In the genomic region with DNA sequence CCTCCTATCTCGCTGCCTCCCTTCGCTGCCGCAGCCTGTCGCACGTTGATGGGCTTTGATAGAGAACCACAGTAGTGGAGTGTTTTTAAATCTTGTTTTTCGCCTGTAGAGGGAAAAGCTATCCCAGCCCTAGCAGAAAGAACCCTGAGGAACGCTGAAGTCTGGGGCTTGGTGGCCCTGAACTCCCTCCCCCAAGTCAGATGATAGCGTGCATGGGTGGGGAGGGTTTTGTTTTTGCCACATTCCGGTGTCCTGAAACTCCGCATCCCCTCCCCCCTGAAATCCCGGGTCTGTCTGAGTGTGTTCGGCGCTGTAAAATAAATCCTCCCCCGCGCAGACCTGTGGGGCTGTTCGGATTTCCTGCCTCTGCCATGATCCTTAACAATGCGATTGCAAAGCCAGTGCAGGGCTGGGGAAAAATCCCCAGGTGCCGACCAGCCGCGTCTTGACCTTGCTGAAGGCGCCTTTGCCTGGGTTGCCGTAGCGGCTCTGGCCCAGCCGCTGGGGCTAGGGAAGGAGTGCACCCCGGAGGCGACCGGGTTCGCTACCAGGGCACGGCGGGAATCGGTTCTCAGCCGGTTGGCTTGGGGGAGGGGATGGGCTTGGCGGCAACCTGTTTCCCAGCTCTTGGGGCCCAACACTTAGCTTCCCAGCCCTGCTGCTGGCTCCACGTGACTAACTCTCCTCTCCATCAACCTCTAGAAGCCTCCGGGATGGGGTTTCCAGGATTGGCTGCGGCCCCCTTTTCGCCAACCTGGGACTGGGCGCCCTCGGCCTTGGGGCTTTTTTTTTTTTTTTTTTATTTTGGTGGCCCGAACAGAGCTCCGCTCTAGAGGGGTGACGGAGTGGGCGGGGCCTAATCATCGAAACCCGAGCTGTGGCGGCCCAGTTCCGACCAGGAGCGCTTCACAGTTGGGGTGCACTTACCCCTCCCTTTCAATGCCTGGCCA, we compare ENCODE assay signal across 9 mouse cellular contexts. TPM values are rescaled to one million over a fixed set of nuclear protein-coding genes. Genes with fewer than 3 reads are reported as not detected.
DNase-seq lines count a peak whose midpoint lies in the region; ATAC-seq and TF ChIP-seq lines count a peak whose summit lies in the region.
"Had no signal": no experiment of that assay in that cellular context is flagged by ENCODE, and none has a peak within 500 bp of the region (broad histone marks: within the 10 kb centered on the region; RNA-seq: fewer than 3 reads in every experiment).

No protein-coding gene starts in this region.

- intact Hi-C loops in heart, postnatal 25 days (cut with DNase I), result loop anchor here (2.0 to 5.0 kb wide), 2 partner anchors 60 to 339 kb away; no protein-coding TSS in a partner anchor

- H3K27ac ChIP-seq in heart, embryonic 14.5 days (replicated peaks in 1 of 2; ENCODE audit: control insufficient read depth in 1 of 2, insufficient read depth in 1 of 2, low read depth in 2 of 2, low read length in 2 of 2), result peak overlapping the region; percentile 31 to 44; a peak in 2 of 4 replicates
- peak overlapping the region; percentile 90 for H3K27ac ChIP-seq in kidney, postnatal 0 days
- H3K27ac ChIP-seq in liver, embryonic 11.5 days (ENCODE audit: low read depth, low read length), result no peak overlapping the region

- DNase-seq in heart, adult 18-20 months, result peak; percentile 22 to 38
- no peak for DNase-seq in heart, postnatal 25 days (ENCODE audit: low spot score)
- peak; percentile 59 for DNase-seq in embryo, embryonic 11.5 days (ENCODE audit: low read depth, low spot score)
- DNase-seq in kidney, postnatal 0 days (ENCODE audit: low spot score), result peak; percentile 88
- peak; percentile 67 for DNase-seq in liver, embryonic 11.5 days (ENCODE audit: low spot score)
- DNase-seq in testis, postnatal 10 days (ENCODE audit: low spot score), result peak; percentile 77

- peaks cover 6 to 18% of the 10 kb centered on the region in 2 experiments; a peak in 3 of 4 replicates for H3K4me1 ChIP-seq in heart, embryonic 14.5 days (ENCODE audit: control insufficient read depth in 2 of 2, insufficient read depth in 2 of 2, low read length in 2 of 2)
- H3K4me1 ChIP-seq in kidney, postnatal 0 days (replicated peaks; ENCODE audit: insufficient read depth, low read length), result peaks cover 15% of the 10 kb centered on the region
- peaks cover 7% of the 10 kb centered on the region for H3K4me1 ChIP-seq in liver, embryonic 11.5 days (replicated peaks; ENCODE audit: control insufficient read depth, insufficient read depth, low read length)

- no peaks in the 10 kb centered on the region for H3K79me2 ChIP-seq in myocyte (ENCODE audit: control insufficient read depth, insufficient read depth)

- TF ChIP-seq CTCF in kidney, postnatal 0 days (IDR thresholded peaks at IDR 0.05; ENCODE audit: low read depth), result peak; percentile 40

- peak overlapping the region; percentile 99 for H3K4me2 ChIP-seq in heart, embryonic 14.5 days (ENCODE audit: low read length)
- H3K4me2 ChIP-seq in kidney, postnatal 0 days (ENCODE audit: low read length), result peak overlapping the region; percentile 97
- H3K4me2 ChIP-seq in liver, embryonic 11.5 days, result peak overlapping the region; percentile 67
- peak overlapping the region; percentile 83 for H3K4me2 ChIP-seq in myocyte (ENCODE audit: low read depth)

- peak overlapping the region; percentile 52 to 65 for H3K4me3 ChIP-seq in heart, embryonic 14.5 days (ENCODE audit: control insufficient read depth in 1 of 2, insufficient read depth in 1 of 2, low read depth in 1 of 2, low read length in 2 of 2)
- H3K4me3 ChIP-seq in kidney, postnatal 0 days (replicated peaks; ENCODE audit: low read depth, low read length), result peak overlapping the region; percentile 72
- H3K4me3 ChIP-seq in liver, embryonic 11.5 days (ENCODE audit: low read depth, low read length), result peak overlapping the region; percentile 48
- peak overlapping the region; percentile 25 for H3K4me3 ChIP-seq in myocyte

- peak overlapping the region; percentile 72 for H3K9ac ChIP-seq in heart, embryonic 14.5 days (ENCODE audit: low read length)
- H3K9ac ChIP-seq in kidney, postnatal 0 days (ENCODE audit: low read depth, low read length), result peak overlapping the region; percentile 75
- no peak overlapping the region for H3K9ac ChIP-seq in liver, embryonic 11.5 days (ENCODE audit: low read depth, low read length)

- ATAC-seq in heart, embryonic 14.5 days (ENCODE audit: insufficient number of reproducible peaks, insufficient read depth, low FRiP score, low read depth), result peak; percentile 24; the same call in 1 of the 2 replicates
- ATAC-seq in kidney, postnatal 0 days (replicated peaks; ENCODE audit: low FRiP score, low read depth), result peak; percentile 70
- peak; percentile 26; the same call in 1 of the 2 replicates for ATAC-seq in liver, embryonic 11.5 days (replicated peaks; ENCODE audit: low FRiP score)

- no peaks in the 10 kb centered on the region for H3K9me3 ChIP-seq in heart, embryonic 14.5 days (ENCODE audit: control insufficient read depth, low read length)
- no peaks in the 10 kb centered on the region for H3K9me3 ChIP-seq in kidney, postnatal 0 days (replicated peaks; ENCODE audit: low read length)
- H3K9me3 ChIP-seq in liver, embryonic 11.5 days (ENCODE audit: control insufficient read depth, low read length), result no peaks in the 10 kb centered on the region

- no peak overlapping the region for H3ac ChIP-seq in myocyte (ENCODE audit: control insufficient read depth, insufficient read length)

- H3K36me3 ChIP-seq in heart, embryonic 14.5 days (ENCODE audit: control insufficient read depth, insufficient read depth, low read length), result no peaks in the 10 kb centered on the region
- H3K36me3 ChIP-seq in kidney, postnatal 0 days (ENCODE audit: insufficient read depth, low read length), result no peaks in the 10 kb centered on the region
- H3K36me3 ChIP-seq in liver, embryonic 11.5 days (ENCODE audit: control insufficient read depth, insufficient read depth, low read length), result no peaks in the 10 kb centered on the region
- no peaks in the 10 kb centered on the region for H3K36me3 ChIP-seq in myocyte (ENCODE audit: control insufficient read depth, insufficient read depth)
- H3K36me3 ChIP-seq: G1E had no signal

- peaks cover 48% of the 10 kb centered on the region for H3K27me3 ChIP-seq in heart, embryonic 14.5 days (ENCODE audit: control insufficient read depth, insufficient read depth, low read length)
- H3K27me3 ChIP-seq in kidney, postnatal 0 days (ENCODE audit: insufficient read depth, low read length), result no peaks in the 10 kb centered on the region
- H3K27me3 ChIP-seq in liver, embryonic 11.5 days (replicated peaks; ENCODE audit: control insufficient read depth, insufficient read depth, low read length), result peaks cover 70% of the 10 kb centered on the region
- H3K27me3 ChIP-seq in myocyte (ENCODE audit: control insufficient read depth, insufficient read depth, insufficient read length), result no peaks in the 10 kb centered on the region

- under 1% methylated on average over 47 of the region's 48 CpGs for WGBS in heart, embryonic 14.5 days
- under 1% methylated on average over 47 of the region's 48 CpGs for WGBS in kidney, postnatal 0 days
- 1% methylated on average over 48 of the region's 48 CpGs for WGBS in liver, embryonic 11.5 days

- no peak for TF ChIP-seq POLR2A in myocyte (IDR thresholded peaks at IDR 0.05; ENCODE audit: insufficient read length, low read depth)

TF ChIP-seq in myocyte, 11 proteins besides CTCF, POLR2A, EP300 and RAD21:
- TF ChIP-seq POLR2AphosphoS2 (IDR thresholded peaks at IDR 0.05; ENCODE audit: insufficient read length, low read depth) (no peak), E2F4 (IDR thresholded peaks at IDR 0.05; ENCODE audit: insufficient read depth) (no peak), MYOD1 (IDR thresholded peaks at IDR 0.05; ENCODE audit: control insufficient read depth in 1 of 3, insufficient read length in 2 of 3, low read depth in 2 of 3) (peak in 1 of 3 experiments; percentile 1)
TF ChIP-seq in myocyte: peak in this region for 1.

RNA-seq across cellular contexts. Expression of a gene that starts 41.8 kb away (rescaled TPM):
- total RNA-seq in heart, adult 18-20 months (2021), result 1 to 10 TPM; 1.2 to 2.2 TPM
- total RNA-seq in heart, postnatal 25 days (2021), result 1 to 10 TPM; 1.0 to 1.1 TPM
- polyA plus RNA-seq in heart, embryonic 14.5 days (2014; fragmentation: Nextera tagmentation; extraction: Ambion mirVana), result 9.2 and 10.6 TPM in 2 replicates
- 22.6 and 23.2 TPM in 2 replicates for polyA plus RNA-seq in kidney, postnatal 0 days (2015; fragmentation: Nextera tagmentation; extraction: Ambion mirVana)
- polyA plus RNA-seq in liver, embryonic 11.5 days (2014; fragmentation: Nextera tagmentation; extraction: Ambion mirVana), result 6.9 and 7.3 TPM in 2 replicates
- 10.9 TPM for polyA plus RNA-seq in myocyte (2012; fragmentation: generic; extraction: Trizol)
